Mouse (Mus musculus): ENCODE measurements around the gene Lnx1.

Lnx1 gene

DNA sequence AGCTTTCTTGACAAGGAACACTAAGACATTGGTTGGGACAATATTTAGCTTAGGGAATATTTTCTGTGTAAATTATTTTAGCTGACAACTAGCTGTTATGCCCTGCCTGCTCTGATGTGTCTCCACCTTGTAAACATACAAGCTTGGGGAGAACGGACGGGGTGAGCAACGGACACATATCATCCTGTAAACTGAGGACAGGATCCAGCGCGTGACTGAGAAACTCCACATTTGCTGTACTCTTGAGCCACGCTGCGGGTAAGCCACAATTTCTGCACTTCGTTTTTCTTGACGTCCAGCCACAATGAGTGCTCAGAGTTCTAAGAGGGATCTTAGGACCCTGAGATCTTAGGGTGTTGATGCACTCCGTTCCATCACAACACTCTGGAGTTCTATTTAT, 48.9 kb downstream of the Lnx1 start:
- DNase-seq (ENCODE audit: low spot score in 2 of 2): no peak

DNA sequence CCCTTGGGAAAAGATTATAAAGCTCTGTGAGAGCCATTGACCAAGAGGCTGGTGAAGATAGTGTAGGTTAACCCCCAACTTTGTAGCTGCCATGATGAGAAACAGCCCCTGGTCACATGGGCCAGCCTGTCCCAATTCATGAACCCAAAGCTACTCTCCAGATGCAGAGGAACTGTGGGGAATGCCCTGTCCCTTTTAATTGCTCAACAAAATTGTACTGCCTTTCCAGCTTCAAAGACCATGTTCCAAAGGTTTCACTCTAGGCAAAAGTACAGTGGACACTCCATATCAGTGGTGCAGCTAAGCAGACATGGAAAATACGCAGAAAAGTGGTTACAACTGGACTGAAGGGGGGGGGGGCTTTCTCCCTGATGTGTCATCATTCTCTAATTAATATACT, 53.6 kb downstream of the Lnx1 start:
- no peak for DNase-seq (ENCODE audit: low spot score in 2 of 2)

DNA sequence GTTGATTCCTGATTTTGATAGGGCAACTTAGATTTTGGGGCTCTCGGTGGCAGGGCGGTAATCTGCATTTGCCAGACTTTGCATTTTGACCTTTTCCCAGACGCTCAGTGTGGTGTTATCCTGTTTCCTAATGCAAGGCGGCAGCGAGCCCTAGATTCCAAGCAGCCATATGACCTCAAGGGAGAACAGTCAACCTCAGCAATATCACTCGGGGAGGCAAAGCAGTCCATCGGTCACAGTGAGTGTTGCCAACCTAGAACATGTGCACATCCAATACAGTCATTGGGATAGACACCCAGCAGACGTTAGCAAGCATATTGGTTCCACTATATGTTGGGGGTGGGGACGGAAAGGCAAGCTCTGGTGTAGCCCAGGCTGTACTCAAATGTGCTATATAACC, 54.5 kb downstream of the Lnx1 start:
- no peak for DNase-seq (ENCODE audit: low spot score in 2 of 2)

DNA sequence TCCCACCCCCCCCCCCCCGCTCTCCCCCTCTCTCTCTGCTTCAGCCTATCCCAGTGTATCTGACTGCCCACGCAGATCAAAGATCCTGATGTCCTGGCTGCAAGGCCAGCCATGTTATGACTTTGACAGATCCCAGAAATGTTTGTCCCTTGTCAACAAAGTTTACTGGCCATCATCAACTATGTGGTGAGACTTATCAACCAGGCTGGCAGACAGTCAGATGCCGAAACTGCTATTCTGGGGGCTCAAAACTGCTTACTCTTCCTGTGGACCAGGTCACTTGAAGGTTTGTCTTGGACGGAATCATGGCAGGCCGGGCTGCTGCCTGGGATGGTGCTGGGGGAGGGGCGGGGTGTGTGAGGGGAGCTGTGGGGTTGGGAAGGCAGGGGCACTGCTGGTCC, 55.1 kb downstream of the Lnx1 start:
- no peak for DNase-seq (ENCODE audit: low spot score in 2 of 2)

DNA sequence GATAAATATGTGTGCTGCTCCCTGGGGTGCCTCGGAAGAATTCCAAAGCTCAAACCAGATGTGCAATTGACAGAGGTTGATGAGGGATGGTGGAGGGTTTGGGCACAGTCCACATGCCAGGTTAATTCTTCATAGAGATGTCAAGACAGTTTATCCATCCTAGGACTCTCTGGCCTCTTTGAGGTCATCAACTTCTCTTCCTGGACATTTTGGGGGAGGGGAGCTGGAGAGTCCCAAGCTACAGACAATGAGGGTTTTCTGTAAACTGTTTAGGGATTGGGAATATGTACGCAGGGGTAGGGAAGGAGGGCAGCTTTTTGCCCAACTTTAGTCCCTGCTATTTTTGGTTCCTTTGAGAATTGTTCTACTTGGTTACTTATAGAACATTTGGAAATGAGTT, 60.4 kb downstream of the Lnx1 start:
- no peak for DNase-seq (ENCODE audit: low spot score in 2 of 2)

DNA sequence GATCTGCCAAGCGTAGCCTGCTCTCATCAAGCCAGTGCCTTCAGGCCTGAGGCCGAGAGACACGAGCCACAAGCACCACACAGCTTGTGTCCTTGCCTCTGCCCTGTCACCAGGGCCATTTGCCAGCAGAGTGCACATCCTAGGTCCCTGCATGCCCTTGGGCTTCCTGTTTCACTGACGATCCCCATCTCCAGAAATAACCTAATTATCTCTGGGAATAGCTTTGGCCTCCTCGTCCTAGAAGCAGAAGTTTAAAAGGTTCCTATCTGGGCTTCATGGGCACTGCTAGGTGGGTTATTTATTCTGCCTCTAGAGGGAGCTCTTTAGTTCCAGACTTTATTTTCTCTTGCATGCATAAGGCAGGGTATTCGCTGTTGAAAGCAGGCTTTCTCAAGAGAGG, 61.7 kb downstream of the Lnx1 start:
- no peak for DNase-seq (ENCODE audit: low spot score in 2 of 2)

DNA sequence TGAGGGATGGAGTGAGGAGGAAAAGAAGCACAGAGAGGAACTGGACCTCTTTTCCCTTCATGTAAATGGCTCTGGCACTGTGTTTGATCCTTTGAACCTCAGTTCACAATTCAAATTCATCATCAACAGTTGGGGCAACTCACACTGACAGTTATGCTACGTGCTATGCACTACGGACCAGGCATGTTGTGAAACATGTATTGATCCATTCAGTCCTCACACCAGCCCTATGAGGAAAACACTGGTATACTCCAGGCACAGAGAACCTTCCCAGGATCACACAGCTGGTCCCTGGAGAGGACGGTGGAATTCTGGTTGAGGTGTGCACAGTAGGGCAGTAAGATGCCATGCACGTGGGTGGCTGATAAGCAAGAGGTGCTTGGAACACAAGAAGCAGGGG, 62.2 kb downstream of the Lnx1 start:
- no peak for DNase-seq (ENCODE audit: low spot score in 2 of 2)

DNA sequence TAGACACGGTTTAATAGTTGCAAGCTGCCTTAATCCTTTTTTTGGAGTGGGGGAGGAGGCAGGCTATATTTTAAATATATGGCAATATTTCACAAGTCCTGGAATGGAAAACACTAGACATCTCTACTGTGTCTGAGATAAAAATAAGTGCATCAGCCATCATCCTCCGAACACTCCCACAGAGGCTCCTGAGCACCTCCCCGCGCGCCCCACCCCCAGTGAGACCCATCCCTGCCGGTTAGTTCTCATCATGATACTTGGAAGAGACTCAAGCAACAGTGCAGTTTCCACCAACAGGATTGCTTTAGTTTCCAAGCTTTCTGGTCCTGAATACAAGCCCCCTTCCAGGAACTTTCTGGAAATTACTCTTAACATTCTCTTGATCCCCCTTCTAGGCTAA, 63.2 kb downstream of the Lnx1 start:
- DNase-seq (ENCODE audit: low spot score in 2 of 2): peak in 1 of 2 experiments; percentile 20

DNA sequence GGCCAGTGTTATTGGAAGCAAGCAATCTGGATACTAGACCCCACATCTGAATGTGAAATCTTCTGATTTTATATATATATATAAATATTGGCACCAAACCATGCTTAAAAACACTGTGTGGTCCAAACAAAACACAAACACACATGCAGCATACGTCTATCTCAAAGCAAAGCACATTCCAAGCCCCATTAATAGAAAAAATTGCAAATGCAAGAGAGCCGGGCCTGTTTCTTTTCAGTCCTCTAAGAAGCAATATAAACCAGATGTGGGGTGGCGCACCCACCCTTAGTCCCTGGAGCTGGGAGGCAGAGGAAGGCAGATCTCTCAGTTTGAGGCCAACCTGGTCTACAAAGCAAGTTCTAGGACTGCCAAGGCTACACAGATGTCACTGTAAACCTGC, 68.3 kb downstream of the Lnx1 start:
- DNase-seq (ENCODE audit: low spot score in 2 of 2): no peak

DNA sequence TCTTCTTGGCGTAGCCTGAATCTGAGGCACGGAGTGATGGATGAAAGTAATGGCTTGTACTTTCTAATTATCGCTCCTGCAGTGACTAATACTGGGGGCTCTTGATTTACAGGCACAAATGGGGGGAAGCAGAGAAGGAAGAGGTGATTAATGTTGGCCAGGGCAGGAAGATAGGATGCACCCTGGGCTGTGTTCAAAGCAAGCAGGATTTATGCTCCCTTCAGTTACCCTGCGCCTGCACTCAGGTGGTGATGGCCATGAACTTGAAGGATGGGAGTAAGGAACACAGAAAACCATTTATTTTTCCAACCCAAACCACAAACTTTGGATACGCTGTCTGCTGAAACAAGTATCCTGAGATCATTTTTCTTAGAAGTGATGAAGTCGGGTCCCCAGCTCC, 69.3 kb downstream of the Lnx1 start:
- no peak for DNase-seq (ENCODE audit: low spot score in 2 of 2)

DNA sequence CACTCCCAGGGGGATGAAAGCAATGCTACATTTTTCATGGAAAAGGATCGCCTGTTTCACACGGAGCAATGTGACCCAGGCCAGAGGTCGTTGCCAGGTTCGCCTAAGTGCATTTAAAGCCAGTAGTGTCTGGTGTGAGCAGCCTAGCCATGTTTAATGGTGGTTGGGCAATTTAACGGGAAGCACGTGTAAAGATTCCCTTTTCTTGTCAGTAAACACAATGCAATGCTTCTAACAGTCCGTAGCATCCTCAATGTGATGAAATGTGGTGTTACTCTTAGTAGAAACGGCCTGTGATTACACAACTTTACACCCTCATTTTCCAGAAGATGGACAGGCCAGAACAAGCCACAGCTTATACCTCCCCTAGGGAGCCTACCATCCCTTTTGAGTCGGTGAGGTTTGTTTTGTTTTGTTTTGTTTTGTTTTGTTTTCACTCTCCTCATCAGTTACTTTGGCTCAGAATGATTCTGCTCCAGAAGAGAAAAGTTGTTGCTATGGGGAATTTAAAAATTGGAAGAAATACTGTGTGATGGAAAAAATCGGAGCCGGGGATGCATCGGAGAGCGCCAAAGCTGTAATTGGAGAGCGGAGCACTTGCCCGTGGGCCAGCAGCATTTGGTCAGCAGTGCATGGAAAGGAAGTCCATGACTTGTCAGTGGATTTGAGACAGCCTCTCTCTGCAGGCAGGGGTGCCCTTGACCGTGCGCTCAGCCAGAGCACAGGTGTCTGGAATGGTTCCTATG, 70.2 kb downstream of the Lnx1 start:
- DNase-seq (ENCODE audit: low spot score in 2 of 2): no peak

DNA sequence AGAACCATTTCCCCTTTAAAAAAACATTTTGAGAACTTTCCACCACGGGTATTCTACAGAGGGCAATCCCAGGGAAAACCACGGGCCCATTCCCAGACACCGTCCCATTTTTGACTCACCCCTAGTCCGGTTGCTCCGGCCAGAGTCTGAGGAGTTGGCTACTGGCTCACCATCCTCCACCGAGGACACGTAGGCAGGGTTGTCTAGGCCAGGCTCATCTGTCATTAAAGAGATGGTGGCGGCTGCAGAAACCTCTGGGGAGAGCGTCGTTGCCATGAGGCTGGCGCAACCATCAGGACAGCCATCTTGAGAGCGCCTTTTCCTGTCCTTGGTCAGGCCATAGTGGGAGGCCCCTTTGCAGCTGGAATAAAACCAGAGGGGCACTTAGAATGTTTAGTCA, 74.7 kb downstream of the Lnx1 start:
- DNase-seq (ENCODE audit: low spot score in 2 of 2): no peak

DNA sequence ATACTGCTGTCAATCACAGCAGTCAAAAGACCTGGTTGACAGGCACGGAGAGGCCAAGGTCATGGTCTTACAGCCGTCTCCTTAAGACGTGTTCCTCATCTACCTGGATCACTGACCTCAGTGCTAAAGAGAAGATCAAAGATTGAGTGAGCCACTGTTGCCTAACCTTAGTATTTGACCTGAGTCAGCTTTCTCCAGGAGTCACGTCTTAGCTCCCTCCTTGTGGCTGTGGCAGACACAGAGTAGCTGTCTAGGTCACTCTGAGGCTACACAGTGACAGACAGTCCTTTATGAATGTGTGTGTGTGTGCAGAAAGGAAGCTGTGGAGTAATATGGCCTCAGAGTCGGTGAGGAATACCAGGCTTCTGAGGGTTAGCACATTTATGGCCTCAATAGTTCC, 78.3 kb downstream of the Lnx1 start:
- DNase-seq (ENCODE audit: low spot score in 2 of 2): no peak

DNA sequence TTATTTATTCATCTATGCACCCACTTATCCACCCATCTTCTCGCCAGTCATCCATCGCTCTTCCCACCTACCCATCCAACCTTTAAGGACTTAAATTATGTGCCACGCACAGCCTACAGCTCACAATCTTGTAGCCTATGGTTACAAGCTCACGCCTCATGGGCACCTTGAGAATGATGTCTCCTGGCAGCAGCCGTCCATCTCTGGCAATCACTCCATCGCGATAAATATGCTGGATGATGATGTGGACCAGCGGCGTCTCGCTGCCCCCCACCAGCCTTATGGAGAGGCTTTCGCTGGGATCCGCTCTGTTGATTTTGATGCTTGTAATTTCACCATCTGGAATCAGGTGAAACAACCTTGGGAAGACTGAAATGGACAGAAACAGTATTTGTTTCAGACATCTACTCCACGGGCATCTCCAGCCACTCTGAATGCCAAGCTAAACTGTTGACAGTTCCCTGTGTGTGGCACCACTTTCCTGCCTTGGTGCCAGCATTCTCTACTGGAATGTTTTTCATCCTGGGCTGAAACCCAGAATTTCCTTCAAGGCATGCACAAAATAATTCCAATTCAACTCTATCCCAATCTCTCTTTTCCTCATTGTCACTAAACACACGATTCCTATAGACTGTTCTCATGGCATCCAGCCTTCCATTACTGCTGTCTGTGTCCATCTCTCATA, 79.3 kb downstream of the Lnx1 start:
- no peak for DNase-seq (ENCODE audit: low spot score in 2 of 2)

DNA sequence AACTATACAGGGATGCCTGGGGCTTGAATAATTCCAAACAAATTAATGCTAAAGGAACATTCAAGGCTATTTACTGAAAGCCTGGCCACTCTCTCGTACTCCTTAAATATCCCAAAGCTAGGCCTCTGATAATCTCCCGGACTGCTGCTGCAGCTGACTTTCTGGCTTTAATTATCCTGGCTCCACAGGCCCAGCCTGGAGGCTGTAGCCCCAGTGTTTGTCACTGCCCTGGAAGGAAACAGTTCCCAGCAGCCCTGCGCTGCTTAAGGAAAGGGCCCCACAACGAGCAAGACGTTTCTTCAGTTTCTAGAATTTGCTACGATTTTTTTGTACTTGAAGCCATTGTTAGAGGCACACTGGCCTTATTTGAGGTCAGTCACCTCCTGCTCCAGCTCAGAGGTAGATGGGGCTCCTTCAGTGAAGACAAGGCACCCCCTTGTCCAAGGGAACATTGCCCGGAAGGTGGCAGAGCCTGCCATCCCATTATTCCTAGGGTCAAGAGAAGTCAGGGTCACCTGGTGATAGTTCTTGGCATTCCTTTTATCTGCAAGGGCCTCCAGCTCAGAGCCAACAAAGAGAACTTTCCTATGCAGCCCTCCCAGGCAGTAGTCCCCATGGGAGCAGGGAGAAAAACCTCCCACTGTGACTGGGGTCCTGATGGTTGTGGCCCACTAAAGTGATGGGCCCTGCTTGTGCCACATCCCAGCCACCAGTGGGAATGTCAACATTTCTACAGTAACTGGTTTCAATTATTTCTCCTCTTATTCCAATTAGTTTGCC, 80.8 kb downstream of the Lnx1 start:
- DNase-seq (ENCODE audit: low spot score in 2 of 2): no peak

DNA sequence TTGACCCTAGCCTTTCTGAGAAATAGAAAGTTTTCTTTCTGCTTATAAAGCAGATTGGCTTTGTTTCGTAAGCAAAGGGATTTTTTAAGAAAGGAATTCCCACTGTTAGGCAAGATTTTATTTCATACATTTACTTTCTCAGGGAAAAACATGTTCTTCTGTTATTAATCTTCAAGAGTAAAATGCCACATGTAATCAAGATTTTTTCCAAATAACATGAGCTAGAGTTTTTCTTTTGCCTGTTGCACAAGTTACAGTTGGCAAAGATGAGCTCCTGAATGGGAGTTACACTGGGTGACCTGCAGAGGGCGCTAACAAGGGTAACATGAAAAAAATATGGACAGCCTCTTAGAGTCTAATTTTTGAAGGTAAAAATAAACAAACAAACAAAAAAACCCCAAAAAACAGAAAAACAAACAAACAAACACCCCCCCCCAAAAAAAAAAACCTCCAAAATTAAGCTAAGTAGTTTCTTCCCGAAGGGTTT, 84.1 kb downstream of the Lnx1 start:
- DNase-seq (ENCODE audit: low spot score in 2 of 2): no peak

DNA sequence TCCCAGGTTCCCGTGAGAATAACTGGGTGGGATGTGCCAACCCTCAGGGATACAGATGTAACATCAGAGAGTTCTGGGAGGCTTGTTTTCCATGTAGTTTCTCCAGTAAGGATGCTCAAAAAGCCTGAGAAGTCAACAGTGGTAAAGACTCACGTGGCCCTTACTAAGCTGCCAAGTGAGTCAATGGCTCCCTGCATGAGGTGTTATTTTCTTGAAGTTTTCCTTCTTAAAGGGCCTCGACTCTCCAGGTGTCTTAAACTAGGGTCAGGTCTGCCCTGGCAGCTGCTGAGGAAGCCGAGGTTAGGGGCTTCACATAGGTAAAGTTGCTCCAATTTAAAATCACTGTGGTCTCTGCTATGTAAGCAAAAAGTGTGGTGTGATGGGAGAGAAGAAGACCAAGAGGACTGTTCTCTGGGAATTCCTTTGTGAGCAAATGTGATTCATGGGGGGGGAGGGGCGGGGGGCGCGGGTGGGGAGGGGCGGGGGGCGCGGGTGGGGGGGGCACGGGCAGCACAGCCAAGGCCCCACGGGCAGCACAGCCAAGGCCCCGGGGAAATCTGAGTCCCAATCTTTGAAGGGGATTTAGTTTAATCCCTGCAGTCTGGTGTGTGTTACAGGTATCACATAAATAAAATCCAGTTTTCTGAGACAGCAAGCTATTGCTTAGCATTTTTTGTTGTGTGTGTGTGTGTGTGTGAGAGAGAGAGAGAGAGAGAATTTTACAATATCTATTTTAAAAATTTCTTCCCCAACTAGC, 84.7 kb downstream of the Lnx1 start:
- no peak for DNase-seq (ENCODE audit: low spot score in 2 of 2)

DNA sequence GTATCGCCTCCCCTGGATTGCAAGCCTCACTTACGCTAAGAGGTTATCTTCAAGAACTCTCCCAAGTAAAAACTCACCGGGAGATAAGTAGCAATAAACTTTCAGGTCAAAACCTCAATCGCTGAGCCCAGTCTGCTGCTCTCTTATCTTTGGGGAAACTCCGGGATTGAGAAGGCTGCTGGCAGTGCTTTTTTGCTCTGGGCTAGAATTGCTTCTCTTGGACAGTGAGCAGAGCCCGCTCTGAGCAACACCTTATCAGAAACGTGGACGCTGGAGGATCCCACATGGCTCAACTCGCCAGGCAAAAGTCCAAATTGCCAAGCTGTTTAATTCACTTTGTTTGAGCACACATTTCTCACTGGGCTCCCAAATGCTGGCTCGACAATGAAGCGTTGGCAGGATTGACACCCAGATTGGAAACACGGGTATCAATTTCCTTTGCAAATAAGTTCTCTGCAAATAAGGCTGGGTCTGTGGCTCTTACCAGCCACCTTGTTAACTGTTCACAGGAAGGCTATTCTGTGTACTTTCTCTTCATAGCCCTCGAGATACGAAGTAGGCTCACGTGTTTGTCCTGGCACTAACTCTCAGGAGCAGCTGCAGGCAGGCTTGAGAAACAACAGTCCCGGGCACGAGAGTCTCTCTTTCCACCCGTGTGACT, 89.1 kb downstream of the Lnx1 start:
- DNase-seq (ENCODE audit: low spot score in 2 of 2): no peak

DNA sequence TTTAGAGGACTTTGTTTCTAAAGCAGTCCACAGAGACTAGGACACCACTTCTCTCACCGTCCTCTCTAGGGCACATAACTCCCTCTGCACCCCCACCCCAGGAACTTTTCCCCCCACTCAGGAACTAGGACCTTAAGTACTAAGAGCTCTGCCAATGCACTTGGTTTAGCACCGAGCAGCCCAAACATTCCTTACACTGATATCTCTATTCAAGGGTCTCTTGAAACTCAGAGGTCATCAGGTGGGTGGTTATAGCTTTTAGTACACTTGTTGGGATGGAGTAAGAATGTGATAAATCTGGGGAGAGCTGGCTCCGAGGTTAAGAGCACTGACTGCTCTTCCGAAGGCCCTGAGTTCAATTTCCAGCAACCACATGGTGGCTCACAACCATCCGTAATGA, 90.0 kb downstream of the Lnx1 start:
- DNase-seq (ENCODE audit: low spot score in 2 of 2): no peak

DNA sequence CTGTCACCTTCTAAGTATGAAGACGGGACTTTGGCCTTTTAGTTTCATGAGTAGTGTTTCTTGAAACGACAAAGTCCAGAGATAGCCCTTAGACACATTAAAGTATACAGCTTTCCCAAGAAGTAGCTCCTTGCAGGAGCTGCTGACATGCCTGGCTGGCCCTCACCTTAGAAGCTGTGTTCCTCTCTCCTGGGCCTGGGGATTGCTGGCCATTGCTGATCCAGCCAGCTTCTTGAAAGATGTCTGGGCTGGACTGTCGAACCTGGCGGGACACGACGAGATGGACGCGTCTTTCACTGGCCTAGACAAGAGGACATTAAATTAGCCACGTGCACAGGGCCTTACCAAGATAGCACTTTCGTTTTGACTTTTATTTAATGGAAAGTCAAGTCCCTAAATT, 92.2 kb downstream of the Lnx1 start:
- no peak for DNase-seq (ENCODE audit: low spot score in 2 of 2)

DNA sequence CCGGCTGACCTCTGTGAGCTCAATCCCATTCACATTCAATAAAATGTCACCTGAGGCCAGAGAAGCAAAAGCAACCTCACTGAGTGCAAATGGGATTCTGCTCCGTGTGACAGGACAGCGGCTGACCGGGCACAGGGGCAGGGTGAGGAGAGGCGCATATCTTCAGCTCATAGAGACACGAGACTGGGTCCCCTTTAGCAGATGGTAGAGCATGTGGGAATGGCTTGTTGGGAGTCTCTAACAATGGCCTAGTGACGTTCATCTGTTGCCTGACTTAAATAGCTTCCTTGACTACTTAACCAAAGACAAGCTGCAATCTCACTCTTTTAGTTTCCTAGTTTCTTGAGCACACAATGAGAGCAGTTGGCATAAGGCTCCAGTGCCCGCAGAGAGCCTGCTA, 96.5 kb downstream of the Lnx1 start:
- no peak for DNase-seq (ENCODE audit: low spot score in 2 of 2)

DNA sequence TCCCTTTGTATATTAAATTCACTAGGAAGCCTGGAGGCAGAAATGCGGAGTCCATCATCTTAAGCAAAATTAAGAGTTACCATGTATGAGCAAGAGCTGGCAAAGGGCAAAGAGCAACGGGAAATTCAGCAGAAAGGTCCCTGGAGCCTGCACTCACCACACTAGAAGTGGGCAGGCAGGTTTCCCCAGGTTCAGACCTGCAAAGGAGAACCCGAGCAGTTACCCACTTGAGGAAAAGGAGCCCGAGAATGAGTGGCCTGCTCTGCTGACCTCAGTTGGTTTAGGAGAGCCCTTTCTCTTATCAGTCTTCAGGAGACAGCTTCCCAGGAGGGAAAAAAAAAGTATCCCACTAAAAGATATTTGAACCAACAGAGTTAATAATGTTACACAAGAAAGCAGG, 99.4 kb downstream of the Lnx1 start:
- no peak for DNase-seq (ENCODE audit: low spot score in 2 of 2)
